Mouse (Mus musculus) stomach, postnatal 0 days (tissue): ENCODE measurements around the gene Defb9.
"Not testable (repeated sequence)": the region's sequence is repeated elsewhere in the genome, so short reads cannot be mapped to it uniquely, and the experiment has no call there.

Experiments used
- CTCF ChIP-seq: IDR thresholded peaks from 2 replicates; pipeline ENCODE4 v1.5.1; 2016; ENCODE audit warnings: antibody characterized with exemption, low read depth, mild to moderate bottlenecking, moderate library complexity
- EP300 ChIP-seq: optimal IDR thresholded peaks from 2 replicates; pipeline ENCODE3; 2016; ENCODE audit warnings: antibody characterized with exemption

DNA sequence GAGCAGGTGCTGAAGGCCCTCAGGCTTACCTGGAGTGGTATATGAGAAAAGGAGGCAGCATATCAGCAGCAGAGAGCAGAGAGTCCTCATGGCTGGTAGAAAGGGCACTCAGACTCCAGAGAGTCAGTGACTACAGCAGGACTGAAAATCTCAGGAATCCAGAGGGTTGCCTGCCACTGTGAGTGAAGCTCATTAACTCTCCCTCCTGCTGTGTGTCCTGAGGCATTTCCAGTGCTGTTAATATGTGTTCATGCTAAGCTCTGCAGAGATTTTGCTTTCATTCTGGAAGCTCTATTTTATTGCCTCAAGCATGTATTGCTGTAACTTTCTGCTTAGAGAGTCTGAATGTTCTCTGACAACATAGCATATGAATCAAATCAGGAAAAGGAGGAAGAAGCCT lies 21.1 kb upstream of the Defb9 start, which contains the start of gene Defb11:
- not testable (repeated sequence) for TF ChIP-seq CTCF, EP300
